Mouse (Mus musculus) retina, embryonic 14.5 days (tissue): ENCODE data around the gene Syt2.

Experiments used
- DNase-seq: peaks from one replicate; pipeline ENCODE4 v3.0.0-alpha.2; 2015; ENCODE audit warnings: low spot score

Syt2 gene

GRCm38 (mm10) chr1:134772821-134773220 lies 126.3 kb downstream of the Syt2 start:
- no peak for DNase-seq

GRCm38 (mm10) chr1:134773256-134773655 lies 126.8 kb downstream of the Syt2 start:
- no peak for DNase-seq

- DNase-seq = no peak
These were observed 127.8 kb downstream of the Syt2 start for GRCm38 (mm10) chr1:134774247-134774646.

- DNase-seq = no peak
These were observed 128.3 kb downstream of the Syt2 start for GRCm38 (mm10) chr1:134774728-134775287.

- DNase-seq = peak; percentile 46
These were observed 129.2 kb downstream of the Syt2 start for GRCm38 (mm10) chr1:134775631-134776030.

GRCm38 (mm10) chr1:134777201-134777885 lies 130.9 kb downstream of the Syt2 start:
- no peak for DNase-seq

GRCm38 (mm10) chr1:134777936-134778548 lies 131.6 kb downstream of the Syt2 start:
- no peak for DNase-seq

- DNase-seq = no peak
These were observed 136.3 kb downstream of the Syt2 start for GRCm38 (mm10) chr1:134782797-134783196.

GRCm38 (mm10) chr1:134783958-134784357 lies 137.5 kb downstream of the Syt2 start:
- DNase-seq = no peak

- DNase-seq = no peak
These were observed 138.0 kb downstream of the Syt2 start for GRCm38 (mm10) chr1:134784481-134784880.

- no peak for DNase-seq
These were observed 138.4 kb downstream of the Syt2 start for GRCm38 (mm10) chr1:134784911-134785310.

- peak; percentile 11 for DNase-seq
These were observed 141.6 kb downstream of the Syt2 start for GRCm38 (mm10) chr1:134788096-134788495.

GRCm38 (mm10) chr1:134790716-134791439 lies 144.4 kb downstream of the Syt2 start:
- DNase-seq = no peak

GRCm38 (mm10) chr1:134791456-134791855 lies 145.0 kb downstream of the Syt2 start:
- no peak for DNase-seq

GRCm38 (mm10) chr1:134796076-134796475 lies 149.6 kb downstream of the Syt2 start:
- no peak for DNase-seq

- no peak for DNase-seq
These were observed 150.1 kb downstream of the Syt2 start for GRCm38 (mm10) chr1:134796536-134796935.

- no peak for DNase-seq
These were observed 155.3 kb downstream of the Syt2 start for GRCm38 (mm10) chr1:134801758-134802157.

- no peak for DNase-seq
These were observed 157.0 kb downstream of the Syt2 start for GRCm38 (mm10) chr1:134803286-134804117.

GRCm38 (mm10) chr1:134804373-134804772 lies 157.9 kb downstream of the Syt2 start:
- no peak for DNase-seq

- no peak for DNase-seq
These were observed 159.0 kb downstream of the Syt2 start for GRCm38 (mm10) chr1:134805471-134805870.
